Mouse (Mus musculus): ENCODE data around the gene Nemf.

DNA sequence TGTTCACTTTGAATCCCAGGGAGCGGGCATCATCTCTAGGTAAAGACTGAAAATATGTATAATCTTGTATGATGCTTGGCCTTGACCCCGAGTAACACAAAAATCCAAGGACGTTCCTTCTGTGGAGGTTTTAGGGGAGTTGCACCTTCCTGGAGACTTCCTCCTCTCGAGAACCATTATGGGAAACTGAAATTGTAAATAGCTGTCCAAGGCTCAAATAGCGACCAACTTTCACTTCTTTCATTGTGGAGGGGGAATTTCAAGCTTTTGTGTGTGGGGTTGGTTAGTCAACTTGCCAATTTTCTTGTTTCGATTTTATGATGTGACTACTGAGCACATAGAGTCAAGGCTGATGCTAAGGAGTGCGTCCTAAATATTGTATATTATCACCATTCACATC is 8.8 kb upstream of the Nemf start:
- TF ChIP-seq POLR2A (IDR thresholded peaks at IDR 0.05; ENCODE audit: low read depth, low read length), result no peak
- TF ChIP-seq CTCF (IDR thresholded peaks at IDR 0.05; ENCODE audit: extremely low read depth, insufficient read length, insufficient replicate concordance, low read depth, low read length), result no peak
